Mouse (Mus musculus): Measurements from ENCODE around the gene Pkn3. TPM values are rescaled to one million over a fixed set of nuclear protein-coding genes. Genes with fewer than 3 reads are reported as not detected.

The Pkn3 gene
- polyA plus RNA-seq, 2 experiments, result 2.0 to 3.5 TPM

DNA sequence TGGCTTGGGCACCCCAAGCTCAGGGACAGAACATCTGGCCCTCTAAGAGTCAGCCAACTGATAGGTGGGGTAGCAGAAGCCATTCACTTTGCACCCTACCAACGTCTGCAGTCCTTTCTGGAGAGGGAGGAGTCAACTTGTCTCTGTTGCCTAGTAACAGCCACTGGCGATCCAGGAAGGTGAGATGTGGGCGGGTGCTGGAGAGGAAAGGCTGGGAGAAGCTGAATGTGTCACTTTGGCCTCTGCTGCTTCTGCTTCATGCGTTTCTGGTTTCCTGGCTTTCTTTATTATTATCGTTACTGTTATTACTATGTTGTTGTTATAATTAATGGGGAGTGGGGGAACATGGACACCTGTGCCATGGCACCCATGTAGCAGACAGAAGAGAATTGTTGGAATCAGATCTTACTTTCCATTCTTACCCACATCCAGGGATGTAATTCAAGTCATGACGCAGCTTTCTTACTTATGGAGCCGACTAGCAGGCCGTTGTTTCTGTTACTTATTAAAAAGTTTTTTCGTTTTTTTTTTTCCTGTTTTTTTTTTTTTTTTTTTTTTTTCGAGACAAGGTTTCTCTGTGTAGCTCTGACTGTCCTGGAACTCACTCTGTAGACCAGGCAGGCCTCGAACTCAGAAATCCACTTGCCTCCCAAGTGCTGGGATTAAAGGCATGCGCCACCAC lies 20.1 kb upstream of the Pkn3 start, which contains the start of gene Set:
TSS of gene Set (plus strand) at position 156 of the 682 bp plus-strand sequence.
- WGBS (ENCODE audit: insufficient replicate concordance), result 43% methylated on average over 12 of the region's 12 CpGs
- H3K4me3 ChIP-seq (ENCODE audit: insufficient read depth in 1 of 2, low read depth in 2 of 2, low read length in 2 of 2), result no peak within 1 kb of the TSS
- TF ChIP-seq CTCF (IDR thresholded peaks at IDR 0.05; ENCODE audit: low read depth), result no peak
- TF ChIP-seq EP300 (IDR thresholded peaks at IDR 0.05; ENCODE audit: low read depth), result no peak
- H3K36me3 ChIP-seq (replicated peaks; ENCODE audit: control insufficient read depth, insufficient read depth, low read depth), result no peaks in the 10 kb centered on the region
- H3K4me2 ChIP-seq (ENCODE audit: low read depth), result no peak within 1 kb of the TSS
- no peaks in the 10 kb centered on the region for H3K9me3 ChIP-seq (ENCODE audit: control insufficient read depth, low read length)
- peaks cover 0 to 10% of the 10 kb centered on the region in 2 experiments; a peak in 3 of 4 replicates for H3K4me1 ChIP-seq (replicated peaks; ENCODE audit: control insufficient read depth in 2 of 2, insufficient read depth in 2 of 2, low read length in 1 of 2)
- DNase-seq (ENCODE audit: low read depth in 3 of 3, low spot score in 3 of 3) (no peak), ATAC-seq (ENCODE audit: insufficient read depth) (peak; percentile 65; the same call in 1 of the 2 replicates)
- no peak within 1 kb of the TSS for H3K27ac ChIP-seq
- no peak within 1 kb of the TSS for H3K9ac ChIP-seq (replicated peaks)
- H3K27me3 ChIP-seq (ENCODE audit: control insufficient read depth, insufficient read depth, low read length), result no peaks in the 10 kb centered on the region; the same call in 1 of the 2 replicates

DNA sequence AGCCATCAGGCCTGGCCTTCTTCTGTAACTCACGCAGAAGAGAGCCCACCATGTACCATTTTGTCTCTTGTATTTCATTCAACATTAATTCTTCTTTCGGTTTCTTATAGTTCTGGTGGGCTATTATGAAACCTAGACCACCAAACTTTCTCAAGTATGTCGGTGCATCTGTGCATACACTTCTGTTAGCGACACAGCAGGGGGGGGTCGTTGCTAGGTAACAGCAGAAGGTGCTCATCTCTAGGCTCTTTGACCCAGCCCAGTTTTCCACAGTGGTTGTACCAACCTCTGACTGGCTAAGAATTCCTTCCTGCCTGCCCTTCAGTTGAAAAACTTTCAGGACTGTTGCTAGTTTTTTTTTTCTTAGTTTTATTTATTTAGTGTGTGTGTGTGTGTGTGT lies 19.1 kb upstream of the Pkn3 start:
- H3K4me2 ChIP-seq (ENCODE audit: low read depth), result no peak overlapping the region
- no peaks in the 10 kb centered on the region for H3K36me3 ChIP-seq (replicated peaks; ENCODE audit: control insufficient read depth, insufficient read depth, low read depth)
- no peaks in the 10 kb centered on the region for H3K9me3 ChIP-seq (ENCODE audit: control insufficient read depth, low read length)
- H3K4me1 ChIP-seq (replicated peaks; ENCODE audit: control insufficient read depth in 2 of 2, insufficient read depth in 2 of 2, low read length in 1 of 2), result peaks cover 4 to 15% of the 10 kb centered on the region in 2 experiments
- no peak overlapping the region for H3K9ac ChIP-seq (replicated peaks)
- DNase-seq (ENCODE audit: low read depth in 3 of 3, low spot score in 3 of 3) (no peak), ATAC-seq (ENCODE audit: insufficient read depth) (no peak)
- TF ChIP-seq EP300 (IDR thresholded peaks at IDR 0.05; ENCODE audit: low read depth), result no peak
- TF ChIP-seq CTCF (IDR thresholded peaks at IDR 0.05; ENCODE audit: low read depth), result no peak
- no peak overlapping the region for H3K27ac ChIP-seq
- 69% methylated on average over 5 of the region's 5 CpGs for WGBS (ENCODE audit: insufficient replicate concordance)
- no peak overlapping the region for H3K4me3 ChIP-seq (ENCODE audit: insufficient read depth in 1 of 2, low read depth in 2 of 2, low read length in 2 of 2)
- H3K27me3 ChIP-seq (ENCODE audit: control insufficient read depth, insufficient read depth, low read length), result no peaks in the 10 kb centered on the region; the same call in 1 of the 2 replicates

- ATAC-seq (ENCODE audit: insufficient read depth), result no peak
Measured at GRCm38 (mm10) chr2:30061215-30062166, 16.0 kb upstream of the Pkn3 start.

DNA sequence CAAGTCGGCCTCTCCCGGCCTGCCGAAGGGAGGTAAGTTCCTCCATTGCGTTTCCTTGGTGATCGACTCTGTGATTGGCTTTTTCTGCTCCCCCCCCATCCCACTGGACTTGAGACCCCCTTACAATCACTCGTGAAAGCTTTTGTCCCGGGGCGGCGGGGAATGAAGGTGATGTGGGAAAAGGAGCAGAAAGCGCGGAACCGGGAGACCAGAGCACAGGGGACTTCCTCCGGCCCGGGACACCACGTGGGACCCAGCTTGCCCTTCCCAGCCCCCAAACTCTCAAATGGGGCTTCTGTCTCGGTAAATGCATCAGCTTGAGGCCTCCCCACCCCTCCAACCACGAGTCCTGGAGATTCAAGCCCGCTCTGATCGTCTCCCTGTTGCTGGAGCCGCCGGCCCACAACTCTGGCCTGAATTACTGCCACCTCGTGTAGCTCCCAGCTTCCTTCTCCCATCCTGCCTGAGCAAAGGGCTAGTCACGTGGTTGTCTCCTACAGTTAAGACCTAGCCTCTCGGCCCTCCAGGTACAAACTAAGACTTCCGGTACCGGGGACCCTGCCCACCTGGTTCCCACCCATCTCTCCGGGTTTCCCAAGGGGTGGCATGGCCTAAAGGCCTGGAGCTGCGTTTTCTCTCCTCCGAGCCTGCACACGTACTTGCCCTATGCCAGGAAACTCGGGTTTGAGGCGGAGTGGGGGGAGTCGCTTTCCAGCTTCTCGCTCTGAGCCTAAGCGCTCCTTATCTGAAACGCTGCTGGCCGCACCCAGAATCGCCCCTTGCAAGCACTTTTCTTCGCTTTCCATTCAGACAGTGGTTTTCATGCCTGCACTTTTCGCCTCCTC lies 15.0 kb upstream of the Pkn3 start:
- H3K4me2 ChIP-seq (ENCODE audit: low read depth), result peak overlapping the region; percentile 98
- H3K27ac ChIP-seq, result peak overlapping the region; percentile 65
- H3K9ac ChIP-seq (replicated peaks), result peak overlapping the region; percentile 87
- no peaks in the 10 kb centered on the region for H3K36me3 ChIP-seq (replicated peaks; ENCODE audit: control insufficient read depth, insufficient read depth, low read depth)
- no peaks in the 10 kb centered on the region for H3K9me3 ChIP-seq (ENCODE audit: control insufficient read depth, low read length)
- WGBS (ENCODE audit: insufficient replicate concordance), result under 1% methylated on average over 40 of the region's 40 CpGs
- ATAC-seq (ENCODE audit: insufficient read depth), result peak; percentile 17; the same call in 1 of the 2 replicates
- H3K4me1 ChIP-seq (replicated peaks; ENCODE audit: control insufficient read depth in 2 of 2, insufficient read depth in 2 of 2, low read length in 1 of 2), result peaks cover 23 to 24% of the 10 kb centered on the region in 2 experiments
- peak in 2 of 3 experiments; percentile 53 to 66 for DNase-seq (ENCODE audit: low read depth in 3 of 3, low spot score in 3 of 3)
- no peaks in the 10 kb centered on the region for H3K27me3 ChIP-seq (ENCODE audit: control insufficient read depth, insufficient read depth, low read length)
- TF ChIP-seq CTCF (IDR thresholded peaks at IDR 0.05; ENCODE audit: low read depth) (no peak), EP300 (IDR thresholded peaks at IDR 0.05; ENCODE audit: low read depth) (no peak)
- peak overlapping the region; percentile 79 to 85 for H3K4me3 ChIP-seq (ENCODE audit: insufficient read depth in 1 of 2, low read depth in 2 of 2, low read length in 2 of 2)

More at GRCm38 (mm10) chr2:30061215-30062166, 16.0 kb upstream of the Pkn3 start:
- Histone ChIP-seq H3K9me3 (ENCODE audit: control insufficient read depth, low read length) (no peaks in the 10 kb centered on the region), H3K4me1 (replicated peaks; ENCODE audit: control insufficient read depth in 2 of 2, insufficient read depth in 2 of 2, low read length in 1 of 2) (peaks cover 24 to 28% of the 10 kb centered on the region in 2 experiments), H3K27me3 (ENCODE audit: control insufficient read depth, insufficient read depth, low read length) (no peaks in the 10 kb centered on the region), H3K36me3 (replicated peaks; ENCODE audit: control insufficient read depth, insufficient read depth, low read depth) (no peaks in the 10 kb centered on the region), H3K27ac (peak overlapping the region; percentile 65; the same call in 1 of the 2 replicates), H3K4me2 (ENCODE audit: low read depth) (peak overlapping the region; percentile 98), H3K9ac (replicated peaks) (peak overlapping the region; percentile 87), H3K4me3 (ENCODE audit: insufficient read depth in 1 of 2, low read depth in 2 of 2, low read length in 2 of 2) (peak overlapping the region; percentile 79 to 85)
- no peak for DNase-seq (ENCODE audit: low read depth in 3 of 3, low spot score in 3 of 3)
- TF ChIP-seq CTCF (IDR thresholded peaks at IDR 0.05; ENCODE audit: low read depth), result no peak
- no peak for TF ChIP-seq EP300 (IDR thresholded peaks at IDR 0.05; ENCODE audit: low read depth)
- 6% methylated on average over 37 of the region's 37 CpGs for WGBS (ENCODE audit: insufficient replicate concordance)

Data from liver, embryonic 14.5 days (tissue).